Mouse (Mus musculus): Measurements from ENCODE around the gene Tmtc2. TPM values are rescaled to one million over a fixed set of nuclear protein-coding genes. Genes with fewer than 3 reads are reported as not detected.

The Tmtc2 gene
- total RNA-seq, 2 experiments from 2014 or later, result 3.3 to 3.8 TPM

- intact Hi-C loops (cut with DNase I), result no loop called here
Observed at GRCm38 (mm10) chr10:105430885-105431284, 143.4 kb downstream of the Tmtc2 start.

GRCm38 (mm10) chr10:105430232-105430631 lies 144.0 kb downstream of the Tmtc2 start:
- DNase-seq (ENCODE audit: low spot score), result no peak
- intact Hi-C loops (cut with DNase I), result no loop called here

More at GRCm38 (mm10) chr10:105430885-105431284, 143.4 kb downstream of the Tmtc2 start:
- DNase-seq (ENCODE audit: low spot score), result no peak

GRCm38 (mm10) chr10:105428080-105428479 lies 146.2 kb downstream of the Tmtc2 start:
- no peak for DNase-seq (ENCODE audit: low spot score)
- intact Hi-C loops (cut with DNase I), result no loop called here

GRCm38 (mm10) chr10:105427625-105428024 lies 146.6 kb downstream of the Tmtc2 start:
- DNase-seq (ENCODE audit: low spot score), result no peak
- intact Hi-C loops (cut with DNase I), result no loop called here

GRCm38 (mm10) chr10:105425052-105425451 lies 149.2 kb downstream of the Tmtc2 start:
- no peak for DNase-seq (ENCODE audit: low spot score)
- intact Hi-C loops (cut with DNase I), result no loop called here

- no peak for DNase-seq (ENCODE audit: low spot score)
- intact Hi-C loops (cut with DNase I), result no loop called here
Observed at GRCm38 (mm10) chr10:105423187-105423586, 151.1 kb downstream of the Tmtc2 start.

- no peak for DNase-seq (ENCODE audit: low spot score)
Observed at GRCm38 (mm10) chr10:105417845-105418383, 156.3 kb downstream of the Tmtc2 start.

GRCm38 (mm10) chr10:105416601-105417000 lies 157.7 kb downstream of the Tmtc2 start:
- no peak for DNase-seq (ENCODE audit: low spot score)
- intact Hi-C loops (cut with DNase I), result no loop called here

More at GRCm38 (mm10) chr10:105417845-105418383, 156.3 kb downstream of the Tmtc2 start:
- intact Hi-C loops (cut with DNase I), result no loop called here

- intact Hi-C loops (cut with DNase I), result no loop called here
- DNase-seq (ENCODE audit: low spot score), result no peak
Observed at GRCm38 (mm10) chr10:105405856-105406527, 168.3 kb downstream of the Tmtc2 start.

GRCm38 (mm10) chr10:105403931-105404330 lies 170.3 kb downstream of the Tmtc2 start:
- intact Hi-C loops (cut with DNase I), result no loop called here
- no peak for DNase-seq (ENCODE audit: low spot score)

GRCm38 (mm10) chr10:105402481-105402779 lies 171.8 kb downstream of the Tmtc2 start:
- intact Hi-C loops (cut with DNase I), result no loop called here
- DNase-seq (ENCODE audit: low spot score), result no peak

GRCm38 (mm10) chr10:105401754-105402480 lies 172.3 kb downstream of the Tmtc2 start:
- intact Hi-C loops (cut with DNase I), result no loop called here
- no peak for DNase-seq (ENCODE audit: low spot score)

GRCm38 (mm10) chr10:105399316-105399715 lies 174.9 kb downstream of the Tmtc2 start:
- intact Hi-C loops (cut with DNase I), result no loop called here

GRCm38 (mm10) chr10:105384065-105384464 lies 190.2 kb downstream of the Tmtc2 start:
- no peak for DNase-seq (ENCODE audit: low spot score)
- intact Hi-C loops (cut with DNase I), result no loop called here

More at GRCm38 (mm10) chr10:105399316-105399715, 174.9 kb downstream of the Tmtc2 start:
- DNase-seq (ENCODE audit: low spot score), result no peak

GRCm38 (mm10) chr10:105381705-105382104 lies 192.5 kb downstream of the Tmtc2 start:
- DNase-seq (ENCODE audit: low spot score), result no peak
- intact Hi-C loops (cut with DNase I), result no loop called here

GRCm38 (mm10) chr10:105381202-105381601 lies 193.0 kb downstream of the Tmtc2 start:
- intact Hi-C loops (cut with DNase I), result no loop called here
- no peak for DNase-seq (ENCODE audit: low spot score)

GRCm38 (mm10) chr10:105380584-105380983 lies 193.7 kb downstream of the Tmtc2 start:
- DNase-seq (ENCODE audit: low spot score), result no peak
- intact Hi-C loops (cut with DNase I), result no loop called here

- no peak for DNase-seq (ENCODE audit: low spot score)
- intact Hi-C loops (cut with DNase I), result no loop called here
Observed at GRCm38 (mm10) chr10:105377711-105378110, 196.5 kb downstream of the Tmtc2 start.

GRCm38 (mm10) chr10:105373265-105373664 lies 201.0 kb downstream of the Tmtc2 start:
- intact Hi-C loops (cut with DNase I), result no loop called here
- no peak for DNase-seq (ENCODE audit: low spot score)

GRCm38 (mm10) chr10:105368242-105368641 lies 206.0 kb downstream of the Tmtc2 start:
- intact Hi-C loops (cut with DNase I), result no loop called here
- peak; percentile 6 for DNase-seq (ENCODE audit: low spot score)

- no peak for DNase-seq (ENCODE audit: low spot score)
- intact Hi-C loops (cut with DNase I), result no loop called here
Observed at GRCm38 (mm10) chr10:105364480-105364879, 209.8 kb downstream of the Tmtc2 start.

All from heart, postnatal 25 days (tissue).